Mouse (Mus musculus): Measurements from ENCODE around the gene Zfp628. TPM values are rescaled to one million over a fixed set of nuclear protein-coding genes. Genes with fewer than 3 reads are reported as not detected.
A peak's percentile ranks its signal among the peaks of the same experiment; 100 is the strongest.
"Not testable (repeated sequence)": the region's sequence is repeated elsewhere in the genome, so short reads cannot be mapped to it uniquely, and the experiment has no call there.

The Zfp628 gene
- polyA plus RNA-seq, 1 experiment from 2014 or later: 2.7 TPM

GRCm38 (mm10) chr7:4877226-4877625 is 37.8 kb upstream of the Zfp628 start:
- Histone ChIP-seq H3K4me2 (replicated peaks; ENCODE audit: low read depth, low read length) (peak overlapping the region; percentile 75), H3K27me3 (replicated peaks; ENCODE audit: insufficient read depth, low read length) (no peaks in the 10 kb centered on the region), H3K4me1 (ENCODE audit: insufficient read depth, low read depth, low read length) (peaks cover 5% of the 10 kb centered on the region; the same call in 1 of the 2 replicates), H3K27ac (ENCODE audit: low read length) (peak overlapping the region; percentile 84), H3K9ac (replicated peaks; ENCODE audit: low read depth) (peak overlapping the region; percentile 64), H3K9me3 (ENCODE audit: low read length) (no peaks in the 10 kb centered on the region), H3K36me3 (ENCODE audit: insufficient read depth, low read length) (no peaks in the 10 kb centered on the region), H3K4me3 (ENCODE audit: low read depth, low read length) (peak overlapping the region; percentile 54)
- ATAC-seq: peak; percentile 27
- 4% methylated on average over 11 of the region's 11 CpGs for WGBS
- TF ChIP-seq CTCF (IDR thresholded peaks at IDR 0.05) (no peak), EP300 (IDR thresholded peaks at IDR 0.05) (no peak)
- DNase-seq (ENCODE audit: low spot score): peak; percentile 27

DNA sequence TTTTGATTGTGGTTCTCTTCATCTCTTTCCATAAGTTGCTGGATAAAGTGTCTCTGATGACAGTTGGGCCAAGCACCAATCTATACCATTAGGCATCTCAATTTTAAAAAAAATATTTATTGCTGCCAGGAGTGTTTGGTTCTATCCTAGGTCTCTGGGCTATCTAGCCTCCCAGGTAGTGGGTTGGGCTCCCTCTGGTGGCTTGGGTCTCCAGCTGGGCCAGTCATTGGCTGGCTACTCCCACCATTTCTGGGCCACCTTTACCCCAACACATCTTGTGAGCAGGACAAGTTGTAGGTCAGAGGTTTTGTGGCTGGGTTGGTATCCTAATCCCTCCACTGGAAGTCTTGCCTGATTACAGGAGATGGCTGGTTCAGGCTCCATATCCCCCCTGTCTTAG is 36.8 kb upstream of the Zfp628 start:
- Histone ChIP-seq H3K9ac (replicated peaks; ENCODE audit: low read depth) (no peak overlapping the region), H3K27me3 (replicated peaks; ENCODE audit: insufficient read depth, low read length) (no peaks in the 10 kb centered on the region), H3K4me2 (replicated peaks; ENCODE audit: low read depth, low read length) (peak overlapping the region; percentile 75; the same call in 1 of the 2 replicates), H3K36me3 (ENCODE audit: insufficient read depth, low read length) (no peaks in the 10 kb centered on the region), H3K27ac (ENCODE audit: low read length) (no peak overlapping the region), H3K4me3 (ENCODE audit: low read depth, low read length) (no peak overlapping the region), H3K9me3 (ENCODE audit: low read length) (no peaks in the 10 kb centered on the region), H3K4me1 (ENCODE audit: insufficient read depth, low read depth, low read length) (peaks cover 5% of the 10 kb centered on the region; the same call in 1 of the 2 replicates)
- no peak for DNase-seq (ENCODE audit: low spot score)
- TF ChIP-seq EP300 (IDR thresholded peaks at IDR 0.05): no peak
- TF ChIP-seq CTCF (IDR thresholded peaks at IDR 0.05): peak; percentile 49
- ATAC-seq: no peak

DNA sequence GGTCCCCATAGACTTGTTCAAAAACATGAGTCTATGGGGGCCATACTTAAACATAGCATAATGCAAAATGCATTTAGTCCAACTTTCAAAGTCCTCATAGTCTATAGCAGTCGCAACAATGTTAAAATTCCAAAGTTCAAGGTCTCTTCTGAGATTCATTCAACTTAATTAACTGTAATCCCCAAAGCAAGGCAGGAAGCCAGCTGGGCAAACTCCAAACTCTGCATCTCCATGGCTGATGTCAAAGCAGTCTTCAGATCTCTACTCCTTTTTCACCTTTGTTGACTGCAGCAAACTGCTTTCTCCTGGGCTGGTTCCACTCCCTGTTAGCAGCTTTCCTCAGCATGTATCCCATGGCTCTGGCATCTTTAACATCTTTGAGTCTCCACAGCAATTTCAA is 36.0 kb upstream of the Zfp628 start:
- H3K9me3 ChIP-seq (ENCODE audit: low read length); H3K4me3 ChIP-seq (ENCODE audit: low read depth, low read length); ATAC-seq; H3K27ac ChIP-seq (ENCODE audit: low read length); DNase-seq (ENCODE audit: low spot score); H3K4me1 ChIP-seq (ENCODE audit: insufficient read depth, low read depth, low read length); H3K9ac ChIP-seq (replicated peaks; ENCODE audit: low read depth); H3K4me2 ChIP-seq (replicated peaks; ENCODE audit: low read depth, low read length); H3K36me3 ChIP-seq (ENCODE audit: insufficient read depth, low read length); H3K27me3 ChIP-seq (replicated peaks; ENCODE audit: insufficient read depth, low read length): not testable (repeated sequence)
- WGBS: 59% methylated on average over 1 of the region's 1 CpGs

DNA sequence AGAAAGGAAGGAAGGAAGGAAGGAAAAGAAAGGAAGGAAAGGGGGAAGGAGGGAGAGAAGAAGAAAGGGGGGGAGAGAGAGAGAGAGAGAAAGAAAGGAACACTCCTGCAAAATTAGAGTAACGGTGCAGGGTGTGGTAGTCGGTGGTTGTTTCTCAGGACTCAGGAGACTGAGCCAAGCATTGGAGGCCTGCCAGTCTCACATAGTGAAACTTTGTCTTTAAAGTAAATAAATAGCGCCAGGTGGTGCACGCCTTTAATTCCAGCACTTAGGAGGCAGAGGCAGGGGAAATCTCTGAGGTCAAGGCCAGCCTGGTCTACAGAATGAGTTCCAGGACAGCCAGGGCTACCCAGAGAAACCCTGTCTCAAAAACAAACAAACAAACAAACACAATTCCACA is 28.3 kb upstream of the Zfp628 start:
- TF ChIP-seq EP300 (IDR thresholded peaks at IDR 0.05) (no peak), CTCF (IDR thresholded peaks at IDR 0.05) (no peak)
- Histone ChIP-seq H3K4me3 (ENCODE audit: low read depth, low read length) (no peak overlapping the region), H3K27ac (ENCODE audit: low read length) (no peak overlapping the region), H3K9me3 (ENCODE audit: low read length) (no peaks in the 10 kb centered on the region), H3K4me1 (ENCODE audit: insufficient read depth, low read depth, low read length) (no peaks in the 10 kb centered on the region), H3K36me3 (ENCODE audit: insufficient read depth, low read length) (no peaks in the 10 kb centered on the region), H3K27me3 (replicated peaks; ENCODE audit: insufficient read depth, low read length) (no peaks in the 10 kb centered on the region), H3K9ac (replicated peaks; ENCODE audit: low read depth) (no peak overlapping the region), H3K4me2 (replicated peaks; ENCODE audit: low read depth, low read length) (no peak overlapping the region)
- WGBS: 22% methylated on average over 4 of the region's 4 CpGs
- ATAC-seq: no peak
- no peak for DNase-seq (ENCODE audit: low spot score)

GRCm38 (mm10) chr7:4895186-4895585 is 19.8 kb upstream of the Zfp628 start:
- WGBS: 45% methylated on average over 11 of the region's 11 CpGs
- TF ChIP-seq CTCF (IDR thresholded peaks at IDR 0.05) (no peak), EP300 (IDR thresholded peaks at IDR 0.05) (no peak)
- H3K27me3 ChIP-seq (replicated peaks; ENCODE audit: insufficient read depth, low read length): no peaks in the 10 kb centered on the region
- no peak overlapping the region for H3K9ac ChIP-seq (replicated peaks; ENCODE audit: low read depth)
- no peak overlapping the region for H3K4me3 ChIP-seq (ENCODE audit: low read depth, low read length)
- no peaks in the 10 kb centered on the region for H3K36me3 ChIP-seq (ENCODE audit: insufficient read depth, low read length)
- no peaks in the 10 kb centered on the region for H3K4me1 ChIP-seq (ENCODE audit: insufficient read depth, low read depth, low read length)
- DNase-seq (ENCODE audit: low spot score): no peak
- no peak for ATAC-seq
- no peak overlapping the region for H3K4me2 ChIP-seq (replicated peaks; ENCODE audit: low read depth, low read length)
- no peak overlapping the region for H3K27ac ChIP-seq (ENCODE audit: low read length)
- H3K9me3 ChIP-seq (ENCODE audit: low read length): no peaks in the 10 kb centered on the region

DNA sequence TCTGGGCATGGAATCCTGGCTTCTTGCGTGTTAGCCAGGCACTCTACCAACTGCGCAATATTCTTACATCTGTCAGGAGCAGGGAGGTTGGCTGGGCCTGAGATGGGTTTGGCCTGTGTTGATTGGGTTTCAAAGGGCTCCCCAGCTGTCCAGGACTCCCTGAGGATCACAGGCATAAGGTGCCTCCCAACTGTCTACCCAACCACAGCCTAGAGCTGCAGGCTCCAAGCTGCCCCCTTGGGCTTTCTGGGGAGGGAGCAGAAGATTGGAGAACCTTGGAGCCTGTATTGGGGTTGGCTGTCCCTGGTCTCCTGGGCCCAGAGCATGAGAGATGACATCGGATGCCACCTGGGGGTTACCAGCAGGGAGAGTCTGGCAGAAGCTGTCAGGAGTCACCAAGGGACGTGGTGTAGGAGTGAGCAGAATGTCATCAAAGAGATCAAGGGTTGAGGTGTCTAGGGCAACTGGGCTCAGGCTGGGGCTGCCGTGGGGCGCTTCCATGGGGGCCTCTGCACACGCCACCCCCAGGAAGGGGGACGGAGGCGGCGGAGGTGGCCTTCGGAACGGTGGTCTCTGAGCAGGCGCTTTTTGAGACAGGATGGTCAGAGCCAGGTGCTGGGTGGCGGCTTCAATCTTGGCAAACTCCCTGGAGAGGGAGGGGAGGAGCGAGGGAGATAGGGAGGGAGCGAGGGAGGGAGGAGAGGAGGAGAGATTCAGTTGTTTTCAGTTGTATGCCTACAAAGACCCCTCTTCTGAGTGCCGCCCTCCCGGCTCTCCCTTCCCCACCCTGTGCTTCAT is 16.0 kb upstream of the Zfp628 start:
- no peak overlapping the region for H3K27ac ChIP-seq (ENCODE audit: low read length)
- ATAC-seq: peak; percentile 9; the same call in 1 of the 2 replicates
- H3K9me3 ChIP-seq (ENCODE audit: low read length): no peaks in the 10 kb centered on the region
- TF ChIP-seq CTCF (IDR thresholded peaks at IDR 0.05) (no peak), EP300 (IDR thresholded peaks at IDR 0.05) (no peak)
- H3K4me1 ChIP-seq (ENCODE audit: insufficient read depth, low read depth, low read length): no peaks in the 10 kb centered on the region
- whole genome bisulfite sequencing: 16% methylated on average over 15 of the region's 18 CpGs
- no peaks in the 10 kb centered on the region for H3K27me3 ChIP-seq (replicated peaks; ENCODE audit: insufficient read depth, low read length)
- no peak overlapping the region for H3K9ac ChIP-seq (replicated peaks; ENCODE audit: low read depth)
- peak overlapping the region; percentile 44 for H3K4me2 ChIP-seq (replicated peaks; ENCODE audit: low read depth, low read length)
- DNase-seq (ENCODE audit: low spot score): peak; percentile 24
- peak overlapping the region; percentile 14 for H3K4me3 ChIP-seq (ENCODE audit: low read depth, low read length)
- no peaks in the 10 kb centered on the region for H3K36me3 ChIP-seq (ENCODE audit: insufficient read depth, low read length)

Measured in lung, postnatal 0 days (tissue).